Mouse (Mus musculus): ENCODE results near the gene Vmn1r126.
"Not testable (repeated sequence)": the region's sequence is repeated elsewhere in the genome, so short reads cannot be mapped to it uniquely, and the experiment has no call there.

DNA sequence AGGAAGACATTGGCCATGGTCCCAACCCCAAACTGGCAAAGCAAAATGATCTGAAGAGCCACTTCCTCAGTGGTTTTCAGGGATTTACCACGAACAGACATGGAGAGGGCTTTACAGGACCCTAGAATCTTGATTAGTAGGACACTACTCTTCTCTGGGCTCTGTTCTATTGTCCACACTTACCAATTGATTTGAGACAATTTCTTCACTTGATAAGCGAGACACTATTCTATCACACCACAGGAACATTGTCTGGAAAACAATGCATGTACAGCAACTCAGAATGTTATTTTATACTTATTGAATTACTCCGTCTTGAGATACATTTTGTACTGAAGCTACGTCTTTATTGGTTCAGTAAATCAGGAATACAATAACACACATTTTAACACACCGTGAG, at the start of gene Vmn1r126:
- TF ChIP-seq CTCF (IDR thresholded peaks at IDR 0.05; ENCODE audit: borderline replicate concordance, control insufficient read depth, extremely low read depth, insufficient read depth, low read length, poor library complexity); POLR2A (IDR thresholded peaks at IDR 0.05; ENCODE audit: control insufficient read depth, extremely low read depth, insufficient read depth, low read length, poor library complexity): not testable (repeated sequence)

Data from thymus, adult 2 months (tissue).